Mouse (Mus musculus) brain, embryonic 14.5 days (tissue): ENCODE results near the gene Isyna1.

Experiments
- CTCF ChIP-seq: fragments of 200-500 bp; IDR thresholded peaks from 2 replicates; pipeline ENCODE4 v1.5.1; 2012; ENCODE audit warnings: inconsistent platforms, mild to moderate bottlenecking, moderate library complexity, borderline replicate concordance; ENCODE audit not compliant: insufficient read depth, insufficient read length; ENCODE audit errors: extremely low read depth
- POLR2A ChIP-seq: fragments of 200-500 bp; IDR thresholded peaks from 2 replicates; pipeline ENCODE4 v1.6.1; 2012; ENCODE audit warnings: mild to moderate bottlenecking, inconsistent platforms, borderline replicate concordance; ENCODE audit not compliant: poor library complexity, insufficient read depth, insufficient read length, severe bottlenecking; ENCODE audit errors: extremely low read depth

DNA sequence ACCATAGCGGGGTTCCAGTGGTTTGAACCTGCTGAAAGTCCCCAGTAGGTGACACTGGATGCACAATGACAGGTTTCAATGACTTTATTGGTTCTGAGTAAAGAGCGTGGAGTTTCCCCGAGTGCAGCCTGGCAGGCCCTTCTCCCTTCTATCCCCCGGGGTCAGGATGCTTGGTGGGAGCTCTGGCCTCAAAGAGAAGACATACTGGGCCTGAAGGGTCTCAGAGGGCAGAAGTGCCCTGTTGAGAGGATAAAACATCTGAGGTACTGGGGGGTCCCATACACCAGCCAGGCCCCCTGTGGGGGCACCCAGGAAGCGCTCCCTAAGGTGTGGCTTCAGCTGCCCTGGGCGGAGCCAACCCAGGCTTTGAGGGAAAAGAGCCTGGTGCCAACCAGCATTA is 52.2 kb downstream of the Isyna1 start:
- TF ChIP-seq POLR2A (no peak), CTCF (no peak)
